Mouse (Mus musculus) heart, embryonic 14.5 days (tissue): Measurements from ENCODE around the gene Guca2b. TPM values are rescaled to one million over a fixed set of nuclear protein-coding genes. Genes with fewer than 3 reads are reported as not detected.

Experiments used
- ATAC-seq: fragments of 200-750 bp; cut with Nextera tagmentation; 2 replicates; pipeline ENCODE4 v1.8.0; 2017; ENCODE audit warnings: low read depth, moderate TSS enrichment; ENCODE audit not compliant: insufficient number of reproducible peaks, insufficient read depth, low FRiP score
- H3K27ac ChIP-seq, 2 experiments: fragments of 200-500 bp in 1 of 2; fragments of 300-500 bp in 1 of 2; sonication (generic) in 1 of 2; replicated peaks in 1 of 2; 2 replicates each; pipeline ENCODE4 v1.5.1; 2012 to 2014; ENCODE audit warnings: low read depth in 2 of 2, low read length in 2 of 2, control low read depth in 1 of 2, mild to moderate bottlenecking in 1 of 2, mixed read lengths in 1 of 2; ENCODE audit not compliant: control insufficient read depth in 1 of 2, insufficient read depth in 1 of 2
- H3K27me3 ChIP-seq: fragments of 300-500 bp; sonication (generic); 2 replicates; pipeline ENCODE4 v1.6.1; 2014; ENCODE audit warnings: mild to moderate bottlenecking, low read length, control low read depth; ENCODE audit not compliant: control insufficient read depth, insufficient read depth
- H3K36me3 ChIP-seq: fragments of 300-500 bp; sonication (generic); 2 replicates; pipeline ENCODE4 v1.6.1; 2014; ENCODE audit warnings: mild to moderate bottlenecking, control low read depth, low read length, mixed read lengths; ENCODE audit not compliant: control insufficient read depth, insufficient read depth
- H3K4me1 ChIP-seq, 2 experiments: fragments of 200-500 bp in 1 of 2; fragments of 300-500 bp in 1 of 2; sonication (generic) in 1 of 2; 2 replicates each; pipeline ENCODE4 v1.6.1; 2012 to 2014; ENCODE audit warnings: low read length in 2 of 2, control low read depth in 1 of 2, mixed read lengths in 1 of 2; ENCODE audit not compliant: control insufficient read depth in 2 of 2, insufficient read depth in 2 of 2
- H3K4me2 ChIP-seq: fragments of 300-500 bp; sonication (generic); 2 replicates; pipeline ENCODE4 v1.6.1; 2014; ENCODE audit warnings: mild to moderate bottlenecking, low read length
- H3K4me3 ChIP-seq, 2 experiments: fragments of 200-500 bp in 1 of 2; fragments of 300-500 bp in 1 of 2; sonication (generic) in 1 of 2; 2 replicates each; pipeline ENCODE4 v1.5.1; 2012 to 2014; ENCODE audit warnings: low read length in 2 of 2, mild to moderate bottlenecking in 2 of 2, control low read depth in 1 of 2, low read depth in 1 of 2, moderate library complexity in 1 of 2; ENCODE audit not compliant: control insufficient read depth in 1 of 2, insufficient read depth in 1 of 2
- H3K9ac ChIP-seq: fragments of 300-500 bp; sonication (generic); 2 replicates; pipeline ENCODE4 v1.6.1; 2014; ENCODE audit warnings: mild to moderate bottlenecking, low read length
- H3K9me3 ChIP-seq: fragments of 300-500 bp; sonication (generic); 2 replicates; pipeline ENCODE4 v1.6.1; 2016; ENCODE audit warnings: low read length, control low read depth; ENCODE audit not compliant: control insufficient read depth
- WGBS: fragments of 180-500 bp; shearing (Covaris S2); extraction: QIAGEN DNeasy Blood & Tissue Kit; methylation state at CpG from one replicate; pipeline ENCODE4 v1.1.7; 2014; 5-methylcytosine and 5-hydroxymethylcytosine counted together
- polyA plus RNA-seq: library from polyadenylated mRNA; unstranded; fragments of >200 nt; fragmentation: Nextera tagmentation; extraction: Ambion mirVana; gene quantifications from 2 replicates; pipeline ENCODE4 v1.2.1, GENCODE M21; 2014

The Guca2b gene
- polyA plus RNA-seq, 1 experiment from 2014 or later = not detected

- ATAC-seq = no peak
- no peak overlapping the region for H3K27ac ChIP-seq
- peaks cover 10 to 16% of the 10 kb centered on the region in 2 experiments for H3K4me1 ChIP-seq
- no peaks in the 10 kb centered on the region for H3K36me3 ChIP-seq
- no peak overlapping the region for H3K4me2 ChIP-seq
- peaks cover 10% of the 10 kb centered on the region for H3K9me3 ChIP-seq
- no peaks in the 10 kb centered on the region for H3K27me3 ChIP-seq
- WGBS = 83% methylated on average over 1 of the region's 1 CpGs
- H3K9ac ChIP-seq = no peak overlapping the region
- H3K4me3 ChIP-seq = no peak overlapping the region
Measured at GRCm38 (mm10) chr4:119657011-119657410, 1.7 kb downstream of the Guca2b start.

GRCm38 (mm10) chr4:119642666-119643065 is 16.1 kb downstream of the Guca2b start:
- 84% methylated on average over 4 of the region's 4 CpGs for WGBS
- Histone ChIP-seq H3K9ac (no peak overlapping the region), H3K4me1 (0 out of 4 replicates have a peak, but pooled peaks cover 0 to under 1% of the 10 kb centered on the region in 2 experiments), H3K9me3 (0 out of 2 replicates have a peak, but pooled peaks cover 3% of the 10 kb centered on the region), H3K4me3 (no peak overlapping the region), H3K36me3 (no peaks in the 10 kb centered on the region), H3K27ac (no peak overlapping the region), H3K27me3 (no peaks in the 10 kb centered on the region), H3K4me2 (no peak overlapping the region)
- ATAC-seq = no peak

- Histone ChIP-seq H3K9ac (no peak overlapping the region), H3K9me3 (0 out of 2 replicates have a peak, but pooled peaks cover 3% of the 10 kb centered on the region), H3K27ac (no peak overlapping the region), H3K4me1 (peaks cover 29 to 37% of the 10 kb centered on the region in 2 experiments), H3K27me3 (no peaks in the 10 kb centered on the region), H3K4me3 (no peak overlapping the region), H3K36me3 (no peaks in the 10 kb centered on the region), H3K4me2 (no peak overlapping the region)
- no peak for ATAC-seq
- WGBS = 61% methylated on average over 11 of the region's 11 CpGs
Measured at GRCm38 (mm10) chr4:119638656-119639055, 20.1 kb downstream of the Guca2b start.

- no peak overlapping the region for H3K27ac ChIP-seq
- H3K4me2 ChIP-seq = no peak overlapping the region
- 82% methylated on average over 6 of the region's 6 CpGs for WGBS
- no peaks in the 10 kb centered on the region for H3K27me3 ChIP-seq
- peaks cover 35 to 44% of the 10 kb centered on the region in 2 experiments for H3K4me1 ChIP-seq
- ATAC-seq = no peak
- H3K4me3 ChIP-seq = no peak overlapping the region
- H3K9me3 ChIP-seq = 0 out of 2 replicates have a peak, but pooled peaks cover 3% of the 10 kb centered on the region
- no peak overlapping the region for H3K9ac ChIP-seq
- H3K36me3 ChIP-seq = no peaks in the 10 kb centered on the region
Measured at GRCm38 (mm10) chr4:119637946-119638345, 20.8 kb downstream of the Guca2b start.

- no peak for ATAC-seq
Measured at GRCm38 (mm10) chr4:119637176-119637845, 21.4 kb downstream of the Guca2b start, which contains the start of gene Guca2a. Gene Guca2a, plus strand, starts transcription at chr4:119637704.

GRCm38 (mm10) chr4:119636731-119637130 is 22.0 kb downstream of the Guca2b start:
- 77% methylated on average over 7 of the region's 7 CpGs for whole genome bisulfite sequencing
- H3K4me2 ChIP-seq = no peak overlapping the region
- no peak for ATAC-seq
- H3K36me3 ChIP-seq = no peaks in the 10 kb centered on the region
- H3K9me3 ChIP-seq = no peaks in the 10 kb centered on the region
- no peak overlapping the region for H3K4me3 ChIP-seq
- H3K4me1 ChIP-seq = peaks cover 44 to 57% of the 10 kb centered on the region in 2 experiments
- H3K27me3 ChIP-seq = no peaks in the 10 kb centered on the region
- no peak overlapping the region for H3K9ac ChIP-seq
- H3K27ac ChIP-seq = no peak overlapping the region

More at GRCm38 (mm10) chr4:119637176-119637845, 21.4 kb downstream of the Guca2b start, which contains the start of gene Guca2a:
- no peaks in the 10 kb centered on the region for H3K36me3 ChIP-seq
- H3K27me3 ChIP-seq = no peaks in the 10 kb centered on the region
- H3K4me1 ChIP-seq = peaks cover 40 to 51% of the 10 kb centered on the region in 2 experiments
- H3K27ac ChIP-seq = peak within 1 kb of the TSS in 1 of 2 experiments; percentile 25; a peak in 3 of 4 replicates
- no peak within 1 kb of the TSS for H3K4me3 ChIP-seq
- H3K9me3 ChIP-seq = no peaks in the 10 kb centered on the region
- WGBS = 54% methylated on average over 4 of the region's 4 CpGs
- no peak within 1 kb of the TSS; the same call in 1 of the 2 replicates for H3K9ac ChIP-seq
- H3K4me2 ChIP-seq = no peak within 1 kb of the TSS

GRCm38 (mm10) chr4:119635686-119636085 is 23.1 kb downstream of the Guca2b start:
- Histone ChIP-seq H3K9ac (no peak overlapping the region), H3K27ac (0 out of 4 replicates have a peak overlapping the region, but pooled peaks of 1 of the 2 experiments have one; percentile 24), H3K27me3 (no peaks in the 10 kb centered on the region), H3K9me3 (no peaks in the 10 kb centered on the region), H3K36me3 (0 out of 2 replicates have a peak, but pooled peaks cover under 1% of the 10 kb centered on the region), H3K4me3 (no peak overlapping the region), H3K4me2 (no peak overlapping the region), H3K4me1 (peaks cover 54 to 67% of the 10 kb centered on the region in 2 experiments)
- no peak for ATAC-seq
- 68% methylated on average over 8 of the region's 8 CpGs for WGBS
